Mouse (Mus musculus): ENCODE measurements around the gene Tubd1. TPM values are rescaled to one million over a fixed set of nuclear protein-coding genes. Genes with fewer than 3 reads are reported as not detected.

The Tubd1 gene
- total RNA-seq, 2 experiments from 2014 or later: 5.1 to 6.8 TPM

GRCm38 (mm10) chr11:86582543-86583260 lies 37.9 kb downstream of the Tubd1 start:
- no peak for DNase-seq (ENCODE audit: extremely low spot score in 1 of 2, low spot score in 1 of 2)

GRCm38 (mm10) chr11:86583313-86583825 lies 38.6 kb downstream of the Tubd1 start:
- no peak for DNase-seq (ENCODE audit: extremely low spot score in 1 of 2, low spot score in 1 of 2)

- DNase-seq (ENCODE audit: extremely low spot score in 1 of 2, low spot score in 1 of 2): no peak
These were observed 39.5 kb downstream of the Tubd1 start for GRCm38 (mm10) chr11:86583990-86584897.

GRCm38 (mm10) chr11:86584898-86585597 lies 40.3 kb downstream of the Tubd1 start:
- no peak for DNase-seq (ENCODE audit: extremely low spot score in 1 of 2, low spot score in 1 of 2)

DNA sequence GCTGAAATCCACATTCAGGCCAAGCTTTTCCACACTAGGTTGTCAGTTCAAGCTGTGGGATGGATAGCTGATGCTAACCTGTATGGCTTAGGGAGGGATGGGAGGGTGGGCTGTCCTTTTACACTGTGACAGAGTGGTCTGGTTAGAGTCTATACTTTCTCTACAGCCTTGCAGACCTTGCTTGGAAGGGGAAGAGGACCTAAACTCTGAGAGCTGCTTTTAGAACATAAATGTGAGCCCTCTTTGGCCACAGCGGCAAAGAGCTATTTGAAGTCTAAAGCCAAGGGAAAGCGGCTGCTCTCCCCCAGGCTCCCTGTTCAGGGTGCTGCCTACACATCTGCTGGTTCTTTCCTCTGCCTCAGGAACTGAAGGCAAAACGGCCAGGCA lies 40.8 kb downstream of the Tubd1 start:
- DNase-seq (ENCODE audit: extremely low spot score in 1 of 2, low spot score in 1 of 2): no peak

- no peak for DNase-seq (ENCODE audit: extremely low spot score in 1 of 2, low spot score in 1 of 2)
These were observed 41.5 kb downstream of the Tubd1 start for GRCm38 (mm10) chr11:86586177-86586867.

DNA sequence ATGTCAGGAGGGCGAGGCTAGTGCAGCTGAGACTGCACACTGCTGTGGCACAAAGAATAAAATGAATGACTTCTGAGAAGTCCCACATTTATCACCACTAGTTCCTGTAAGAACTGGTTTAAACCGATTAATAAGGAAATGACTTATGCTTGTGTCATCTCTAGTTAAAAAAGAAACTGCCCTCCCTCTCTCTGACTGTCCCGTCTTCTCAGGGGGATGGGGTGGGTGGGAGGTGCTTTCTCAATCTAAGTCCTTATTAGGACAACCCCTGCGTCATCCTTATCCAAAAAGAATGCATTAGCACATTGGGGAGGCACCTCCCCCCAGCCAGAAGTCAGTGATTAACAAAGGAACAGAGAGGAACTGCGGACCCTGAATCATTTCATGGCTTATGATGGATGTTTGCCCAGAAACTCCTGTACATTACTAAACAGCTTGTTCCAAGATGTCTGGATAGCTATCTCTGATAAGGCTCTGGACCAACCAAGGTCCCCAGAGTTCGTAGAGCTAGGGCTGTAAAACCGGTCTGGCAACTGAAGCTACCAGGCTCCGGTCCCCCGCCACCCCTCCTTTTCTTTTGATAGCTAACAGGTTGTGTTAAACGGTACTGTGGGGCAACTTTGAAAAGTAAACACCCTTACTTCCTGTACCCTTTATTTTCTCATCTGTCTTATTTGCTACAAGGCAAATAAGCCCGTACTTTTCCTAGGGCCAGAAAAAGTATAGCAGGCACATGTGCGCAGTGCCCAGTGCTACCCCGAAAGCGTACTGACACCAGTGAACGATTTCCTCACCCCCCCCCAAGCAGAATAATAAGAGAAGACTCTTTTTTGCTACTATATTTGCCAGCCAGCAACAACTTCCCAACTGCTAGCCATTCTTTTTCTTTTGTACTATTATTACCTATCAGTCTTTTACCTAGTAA lies 42.3 kb downstream of the Tubd1 start:
- DNase-seq (ENCODE audit: extremely low spot score in 1 of 2, low spot score in 1 of 2): no peak

GRCm38 (mm10) chr11:86587830-86588229 lies 43.0 kb downstream of the Tubd1 start:
- DNase-seq (ENCODE audit: extremely low spot score in 1 of 2, low spot score in 1 of 2): no peak

DNA sequence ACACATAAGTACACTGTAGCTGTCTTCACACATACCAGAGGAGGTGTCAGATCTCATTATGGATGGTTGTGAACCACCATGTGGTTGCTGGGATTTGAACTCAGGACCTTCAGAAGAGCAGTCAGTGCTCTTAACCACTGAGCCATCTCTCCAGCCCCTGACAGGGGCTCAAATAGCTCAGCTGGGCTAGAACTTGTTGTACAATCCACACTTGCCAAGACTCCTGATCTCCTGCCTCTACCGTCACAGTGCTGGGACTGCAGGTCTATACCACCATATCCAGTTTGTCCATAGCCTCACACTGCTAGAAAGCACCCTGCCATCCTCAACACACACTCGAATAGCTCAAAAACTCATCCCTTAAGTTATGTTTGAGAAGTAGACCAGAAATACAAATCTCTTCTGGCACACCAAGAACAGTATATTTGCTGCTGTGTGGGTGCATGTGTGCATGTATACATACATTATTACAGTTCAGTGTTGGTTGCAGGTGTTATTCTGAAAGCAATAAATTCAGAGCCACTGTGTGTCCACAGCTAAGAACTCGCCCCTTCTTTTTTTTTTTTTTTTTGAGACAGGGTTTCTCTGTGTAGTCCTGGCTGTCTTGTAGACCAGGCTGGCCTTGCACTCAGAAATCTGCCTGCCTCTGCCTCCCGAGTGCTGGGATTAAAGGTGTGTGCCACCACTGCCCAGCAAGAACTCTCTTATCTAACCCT lies 44.0 kb downstream of the Tubd1 start:
- DNase-seq (ENCODE audit: extremely low spot score in 1 of 2, low spot score in 1 of 2): no peak

GRCm38 (mm10) chr11:86590066-86590465 lies 45.3 kb downstream of the Tubd1 start:
- no peak for DNase-seq (ENCODE audit: extremely low spot score in 1 of 2, low spot score in 1 of 2)

- no peak for DNase-seq (ENCODE audit: extremely low spot score in 1 of 2, low spot score in 1 of 2)
These were observed 45.8 kb downstream of the Tubd1 start for GRCm38 (mm10) chr11:86590579-86590978.

- DNase-seq (ENCODE audit: extremely low spot score in 1 of 2, low spot score in 1 of 2): no peak
These were observed 46.6 kb downstream of the Tubd1 start for GRCm38 (mm10) chr11:86591301-86591845.

DNA sequence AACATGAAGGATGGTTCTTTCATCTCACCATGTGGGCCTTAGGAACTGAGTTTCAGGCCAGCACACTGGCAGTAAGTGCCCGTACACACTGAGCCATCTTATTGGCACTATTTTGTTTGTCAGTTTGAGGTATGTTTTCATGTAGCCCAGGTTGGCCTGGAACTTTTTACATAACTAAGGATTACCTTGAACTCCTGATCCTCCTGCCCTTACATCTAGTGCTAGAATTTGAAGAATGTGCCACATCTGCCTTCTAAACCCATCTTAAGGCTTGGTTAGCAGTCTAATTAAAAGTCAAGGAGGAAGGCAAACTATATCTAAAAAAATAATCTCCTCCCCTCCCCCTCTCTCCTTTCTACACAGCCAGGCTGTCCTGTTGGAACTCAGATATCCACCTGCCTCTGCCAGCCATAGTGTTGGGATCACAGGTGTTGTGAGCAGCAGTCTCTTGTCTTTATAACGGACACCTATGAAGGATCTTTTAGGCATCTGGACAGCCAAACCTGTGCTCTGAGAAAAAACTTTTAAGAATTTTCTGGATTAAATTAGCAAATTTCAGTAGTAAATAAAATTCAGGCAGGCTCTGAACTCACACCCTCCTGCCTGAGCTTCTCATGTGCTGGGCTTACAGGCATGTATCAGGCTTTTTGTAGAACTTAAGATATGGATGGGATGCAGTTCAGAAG lies 47.3 kb downstream of the Tubd1 start:
- DNase-seq (ENCODE audit: extremely low spot score in 1 of 2, low spot score in 1 of 2): no peak

DNA sequence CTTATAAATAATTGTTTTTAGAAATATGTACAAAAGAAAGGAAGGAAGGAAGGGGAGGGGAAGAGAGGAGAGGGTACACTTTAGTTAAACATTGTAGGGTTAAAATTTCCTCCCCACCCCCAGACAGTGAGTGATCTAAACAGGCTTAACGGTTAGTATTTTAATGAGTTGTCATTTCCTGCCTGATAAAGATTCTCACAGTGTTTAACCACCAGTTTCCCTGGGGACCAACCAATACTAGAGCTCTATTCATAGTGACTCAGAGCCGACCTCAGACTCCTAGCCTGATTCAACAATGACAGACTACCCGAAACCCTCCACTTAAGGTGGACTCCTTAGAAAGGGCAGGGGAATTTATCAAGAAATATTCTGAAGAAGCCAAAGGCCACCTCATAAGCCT lies 48.2 kb downstream of the Tubd1 start:
- DNase-seq (ENCODE audit: extremely low spot score in 1 of 2, low spot score in 1 of 2): no peak

DNA sequence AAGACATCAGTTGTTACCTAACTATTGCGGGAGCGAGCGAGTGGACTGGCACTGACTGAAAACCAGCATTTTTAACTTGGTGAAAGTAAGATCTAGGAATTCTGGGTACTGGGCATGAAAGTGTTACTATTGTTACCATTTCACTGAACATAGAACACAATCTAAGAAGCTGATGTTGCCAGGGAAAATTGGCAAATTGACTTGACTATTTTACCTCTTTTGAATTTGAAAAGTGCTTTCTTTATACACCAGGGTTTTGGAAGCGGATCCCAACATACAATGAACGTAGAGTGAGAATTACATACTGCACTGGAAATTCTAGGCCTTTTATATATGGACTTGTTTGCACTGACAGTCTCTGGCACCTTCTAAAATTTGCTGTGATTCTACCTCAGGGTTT lies 48.7 kb downstream of the Tubd1 start:
- no peak for DNase-seq (ENCODE audit: extremely low spot score in 1 of 2, low spot score in 1 of 2)

GRCm38 (mm10) chr11:86594188-86594876 lies 49.5 kb downstream of the Tubd1 start:
- DNase-seq (ENCODE audit: extremely low spot score in 1 of 2, low spot score in 1 of 2): no peak

- DNase-seq (ENCODE audit: extremely low spot score in 1 of 2, low spot score in 1 of 2): no peak
These were observed 50.6 kb downstream of the Tubd1 start for GRCm38 (mm10) chr11:86595366-86595765.

Measured in layer of hippocampus, postnatal 25 days (tissue).